Mouse (Mus musculus) heart, adult 9 months (tissue): ENCODE results near the gene Hpf1.

Source experiments
- DNase-seq, 2 experiments: peaks; one replicate each; pipeline ENCODE4 v3.0.0; 2022; ENCODE audit warnings: low spot score in 2 of 2

Hpf1 gene

GRCm38 (mm10) chr8:60889843-60890519, at the start of gene Hpf1:
Gene Hpf1 (plus strand): TSS chr8:60890418.
- peak; percentile 93 to 94 for DNase-seq

GRCm38 (mm10) chr8:60842388-60842787, 47.8 kb upstream of the Hpf1 start:
- DNase-seq, result no peak

GRCm38 (mm10) chr8:60857559-60857958, 32.7 kb upstream of the Hpf1 start:
- no peak for DNase-seq

- no peak for DNase-seq
Observed at GRCm38 (mm10) chr8:60858091-60858490, 32.1 kb upstream of the Hpf1 start.

GRCm38 (mm10) chr8:60858911-60859476, 31.2 kb upstream of the Hpf1 start:
- no peak for DNase-seq

- DNase-seq, result no peak
Observed at GRCm38 (mm10) chr8:60859605-60860004, 30.6 kb upstream of the Hpf1 start.

- no peak for DNase-seq
Observed at GRCm38 (mm10) chr8:60860749-60861148, 29.5 kb upstream of the Hpf1 start.

GRCm38 (mm10) chr8:60861783-60862182, 28.4 kb upstream of the Hpf1 start:
- DNase-seq, result no peak

GRCm38 (mm10) chr8:60864875-60865274, 25.3 kb upstream of the Hpf1 start:
- no peak for DNase-seq

GRCm38 (mm10) chr8:60865504-60866114, 24.6 kb upstream of the Hpf1 start:
- DNase-seq, result peak in 1 of 2 experiments; percentile 35

- DNase-seq, result peak; percentile 49 to 51
Observed at GRCm38 (mm10) chr8:60867468-60868115, 22.6 kb upstream of the Hpf1 start.

GRCm38 (mm10) chr8:60868236-60868965, 21.8 kb upstream of the Hpf1 start:
- DNase-seq, result no peak

GRCm38 (mm10) chr8:60869761-60870160, 20.5 kb upstream of the Hpf1 start:
- no peak for DNase-seq

- DNase-seq, result no peak
Observed at GRCm38 (mm10) chr8:60870231-60871193, 19.7 kb upstream of the Hpf1 start.

- no peak for DNase-seq
Observed at GRCm38 (mm10) chr8:60878617-60879016, 11.6 kb upstream of the Hpf1 start.

GRCm38 (mm10) chr8:60883419-60884137, 6.6 kb upstream of the Hpf1 start:
- DNase-seq, result no peak

GRCm38 (mm10) chr8:60886736-60887135, 3.5 kb upstream of the Hpf1 start:
- DNase-seq, result no peak

GRCm38 (mm10) chr8:60889131-60889842, 931 bp upstream of the Hpf1 start:
- no peak for DNase-seq

- DNase-seq, result no peak
Observed at GRCm38 (mm10) chr8:60890520-60890874, 279 bp downstream of the Hpf1 start.

GRCm38 (mm10) chr8:60891757-60892156, 1.5 kb downstream of the Hpf1 start:
- no peak for DNase-seq
